Mouse (Mus musculus): ENCODE results near the gene Ap2b1.

Ap2b1 gene

GRCm38 (mm10) chr11:83397626-83398025 is 98.8 kb downstream of the Ap2b1 start:
- no peak for DNase-seq (ENCODE audit: low read depth, low spot score)

GRCm38 (mm10) chr11:83398724-83399123 is 99.9 kb downstream of the Ap2b1 start:
- DNase-seq (ENCODE audit: low read depth, low spot score): no peak

GRCm38 (mm10) chr11:83403787-83404186 is 105.0 kb downstream of the Ap2b1 start:
- DNase-seq (ENCODE audit: low read depth, low spot score): no peak

DNA sequence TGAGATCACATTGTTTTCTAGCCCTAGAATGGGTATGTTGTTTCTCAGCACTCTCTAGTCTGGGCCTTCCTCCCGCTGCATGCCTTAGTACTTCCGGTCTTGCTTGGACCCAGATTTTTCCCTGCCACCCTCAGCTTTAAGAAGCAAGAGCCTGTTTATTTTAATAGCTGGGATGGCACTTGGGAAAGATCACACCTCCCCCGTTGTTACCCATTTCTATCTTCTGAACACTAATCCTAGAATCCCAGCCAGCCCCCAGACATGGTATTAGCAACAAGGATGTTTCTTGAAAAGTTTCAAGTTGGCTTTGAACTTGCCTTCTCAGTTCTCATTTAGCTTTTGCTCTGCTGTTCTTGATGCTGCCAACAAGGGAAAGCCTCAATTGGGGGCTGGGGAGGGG is 107.6 kb downstream of the Ap2b1 start:
- DNase-seq (ENCODE audit: low read depth, low spot score): peak; percentile 66

GRCm38 (mm10) chr11:83408242-83408641 is 109.4 kb downstream of the Ap2b1 start:
- DNase-seq (ENCODE audit: low read depth, low spot score): no peak

- DNase-seq (ENCODE audit: low read depth, low spot score): no peak
Observed at GRCm38 (mm10) chr11:83409087-83409754, 110.4 kb downstream of the Ap2b1 start, which contains the start of gene Rasl10b. Gene Rasl10b, plus strand, starts transcription at chr11:83409137.

- DNase-seq (ENCODE audit: low read depth, low spot score): no peak
Observed at GRCm38 (mm10) chr11:83409792-83410291, 111.0 kb downstream of the Ap2b1 start.

DNA sequence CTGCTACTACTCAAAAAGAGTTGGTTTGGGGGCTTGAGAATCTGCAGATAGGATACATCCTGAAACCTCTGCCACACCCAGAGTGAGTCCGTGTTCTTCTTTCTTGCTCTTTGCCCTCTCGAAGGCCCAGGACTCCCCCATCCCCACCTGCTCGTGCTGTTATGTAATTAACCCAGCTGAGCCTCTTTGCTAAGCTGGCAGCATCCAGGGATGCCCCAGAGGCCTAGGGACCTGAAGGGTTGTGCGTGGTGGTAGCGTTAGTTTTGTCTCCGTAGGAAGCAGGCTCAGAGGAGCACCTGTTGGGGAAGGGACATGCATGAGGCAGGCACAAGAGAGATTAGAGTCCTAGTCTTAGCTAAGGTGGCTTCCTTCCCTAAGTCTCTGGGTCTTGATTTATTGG is 111.7 kb downstream of the Ap2b1 start:
- no peak for DNase-seq (ENCODE audit: low read depth, low spot score)

GRCm38 (mm10) chr11:83417080-83417479 is 118.3 kb downstream of the Ap2b1 start:
- DNase-seq (ENCODE audit: low read depth, low spot score): no peak

DNA sequence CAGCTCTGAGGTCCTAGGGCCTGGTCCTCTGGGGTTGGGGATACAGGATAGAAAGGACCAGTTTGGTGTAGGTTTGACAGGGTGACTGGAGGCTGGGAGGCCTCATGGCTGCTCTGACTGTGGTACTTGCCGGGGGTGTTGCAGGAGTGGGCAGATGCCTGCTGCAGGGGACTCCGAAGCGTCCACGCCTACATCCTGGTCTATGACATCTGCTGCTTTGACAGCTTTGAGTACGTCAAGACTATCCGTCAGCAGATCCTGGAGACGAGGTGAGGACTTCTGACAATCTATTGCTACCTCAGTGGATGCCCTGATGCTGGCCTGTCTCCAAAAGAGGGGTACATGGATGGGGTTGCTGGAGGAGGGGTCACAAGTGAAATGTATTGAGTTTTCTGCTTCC is 118.9 kb downstream of the Ap2b1 start:
- DNase-seq (ENCODE audit: low read depth, low spot score): peak; percentile 54

- peak; percentile 65 for DNase-seq (ENCODE audit: low read depth, low spot score)
Observed at GRCm38 (mm10) chr11:83418566-83418965, 119.7 kb downstream of the Ap2b1 start.

GRCm38 (mm10) chr11:83420338-83420737 is 121.5 kb downstream of the Ap2b1 start:
- no peak for DNase-seq (ENCODE audit: low read depth, low spot score)

GRCm38 (mm10) chr11:83421305-83421704 is 122.5 kb downstream of the Ap2b1 start:
- DNase-seq (ENCODE audit: low read depth, low spot score): no peak

DNA sequence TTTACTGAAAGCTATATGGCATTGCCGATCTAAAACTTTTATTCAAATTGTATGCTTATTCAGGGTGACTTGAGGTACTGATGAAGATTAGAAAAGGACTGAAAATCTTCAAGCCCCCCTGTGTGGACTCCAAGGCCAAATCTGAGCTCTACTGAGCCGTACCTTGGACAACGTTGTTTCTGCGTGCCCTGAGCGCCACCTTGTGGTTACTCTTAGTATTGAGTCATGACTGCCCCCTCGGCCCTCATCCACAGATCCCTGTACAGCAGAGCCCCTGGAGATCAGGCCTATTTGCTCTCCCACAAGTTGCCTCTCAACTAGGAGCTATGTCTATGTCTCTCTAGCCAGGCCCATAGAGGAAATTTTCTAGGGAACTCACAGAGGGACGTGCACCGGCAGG is 125.9 kb downstream of the Ap2b1 start:
- DNase-seq (ENCODE audit: low read depth, low spot score): no peak

- no peak for DNase-seq (ENCODE audit: low read depth, low spot score)
Observed at GRCm38 (mm10) chr11:83426964-83427363, 128.1 kb downstream of the Ap2b1 start.

- no peak for DNase-seq (ENCODE audit: low read depth, low spot score)
Observed at GRCm38 (mm10) chr11:83429355-83429754, 130.5 kb downstream of the Ap2b1 start, which contains the start of gene Gas2l2. Gene Gas2l2, minus strand, starts transcription at chr11:83429455.

DNA sequence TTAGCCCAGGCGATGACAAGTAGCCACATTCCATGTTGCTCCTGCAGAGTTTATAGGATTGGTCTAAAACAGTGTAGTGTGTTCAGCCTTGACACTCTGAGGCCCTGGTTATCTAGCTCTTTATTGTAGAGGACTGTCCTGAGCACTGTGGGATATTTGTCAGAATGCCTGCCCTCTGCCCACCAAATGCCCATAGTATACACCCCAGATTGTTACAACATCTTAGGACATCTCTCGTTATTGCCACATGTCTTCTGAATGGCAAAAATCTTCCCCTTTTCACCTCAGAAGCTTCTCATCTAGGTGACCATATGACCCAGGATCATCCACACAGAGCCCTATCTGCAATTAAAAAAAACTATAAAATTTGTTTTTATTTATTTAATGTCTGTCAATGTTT is 133.7 kb downstream of the Ap2b1 start:
- no peak for DNase-seq (ENCODE audit: low read depth, low spot score)

DNA sequence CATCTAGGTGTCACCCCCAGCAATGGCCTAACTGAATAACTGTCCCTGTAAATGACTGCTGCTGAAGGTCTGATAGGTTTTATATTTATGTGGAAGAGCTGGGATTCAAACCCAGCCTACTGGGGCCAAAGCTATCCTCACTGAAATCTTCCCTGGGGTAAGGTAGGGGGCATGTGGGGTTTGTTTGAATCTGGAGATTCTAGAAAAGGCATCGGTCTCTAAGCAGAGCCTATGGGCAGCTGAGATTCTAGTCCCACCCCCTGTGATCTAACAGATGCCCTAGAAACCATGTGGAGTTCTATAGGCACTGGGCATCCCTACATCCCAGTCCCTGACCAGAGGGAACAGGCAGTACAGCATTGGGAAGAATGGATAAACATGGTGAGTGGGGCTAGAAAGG is 138.6 kb downstream of the Ap2b1 start, which contains the start of gene 1700020L24Rik:
Gene 1700020L24Rik (plus strand): TSS at position 301 of the 400 bp plus-strand sequence.
- no peak for DNase-seq (ENCODE audit: low read depth, low spot score)

DNA sequence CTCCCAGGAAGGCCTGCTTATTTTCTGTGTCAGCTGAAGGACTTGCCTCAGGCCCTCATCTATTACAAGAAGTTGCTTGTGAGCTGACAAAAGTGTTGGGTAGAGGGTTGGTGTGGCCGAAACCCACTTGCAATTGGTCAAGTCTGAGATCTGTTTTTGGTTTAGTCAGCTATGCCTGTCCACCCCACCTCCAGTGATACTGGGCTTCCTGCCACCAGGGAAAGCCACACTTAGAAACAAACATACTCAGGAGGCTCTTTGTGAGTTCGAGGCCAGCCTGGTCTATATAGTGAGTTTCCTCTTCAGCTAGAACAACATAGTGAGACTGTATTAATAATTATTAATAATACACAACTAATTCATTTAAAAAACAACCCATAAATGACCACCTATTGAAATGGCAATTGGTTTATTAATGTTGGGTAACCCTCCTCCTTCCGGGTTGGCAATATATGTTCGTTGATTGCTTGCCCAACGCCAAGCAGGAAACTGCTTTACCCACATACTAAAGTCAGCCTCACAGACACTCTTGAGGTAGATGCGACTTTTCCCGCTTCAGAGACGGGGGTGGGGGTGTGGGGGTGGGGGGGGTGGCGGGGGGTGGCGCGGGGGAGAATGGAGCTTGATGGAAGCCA is 140.7 kb downstream of the Ap2b1 start:
- DNase-seq (ENCODE audit: low read depth, low spot score): no peak

- peak; percentile 69 for DNase-seq (ENCODE audit: low read depth, low spot score)
Observed at GRCm38 (mm10) chr11:83440081-83441064, 141.5 kb downstream of the Ap2b1 start.

DNA sequence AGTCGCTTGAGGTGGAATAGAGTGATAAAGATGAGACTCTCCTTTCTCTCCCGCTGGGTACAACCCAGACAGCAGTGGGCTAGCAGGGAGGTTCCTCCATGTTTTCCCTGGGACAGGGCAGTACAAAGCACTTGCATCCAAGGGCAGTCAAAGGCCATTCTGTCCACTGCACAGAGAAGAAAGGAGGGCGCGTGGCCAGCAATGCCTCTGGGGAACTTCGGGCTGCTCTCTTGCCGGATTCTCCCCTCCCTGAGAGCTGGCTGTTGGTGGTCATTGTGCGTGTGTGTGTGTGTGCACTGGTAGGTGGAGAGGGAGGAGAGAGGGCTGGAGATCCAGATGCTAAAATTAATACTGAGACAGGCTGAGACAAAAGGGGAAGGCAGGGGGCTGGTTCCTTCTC is 142.4 kb downstream of the Ap2b1 start:
- DNase-seq (ENCODE audit: low read depth, low spot score): no peak
